Mouse (Mus musculus): ENCODE data around the gene Fbxw9. TPM values are rescaled to one million over a fixed set of nuclear protein-coding genes. Genes with fewer than 3 reads are reported as not detected.

Fbxw9 gene
- polyA plus RNA-seq (2014; fragmentation: Nextera tagmentation; extraction: Ambion mirVana), result 23.1 and 23.7 TPM in 2 replicates

- Histone ChIP-seq H3K9ac (peak within 1 kb of the TSS; percentile 68), H3K4me2 (peak within 1 kb of the TSS; percentile 96), H3K4me3 (ENCODE audit: low read depth, low read length) (peak within 1 kb of the TSS; percentile 77), H3K27ac (ENCODE audit: low read depth) (no peak within 1 kb of the TSS), H3K27me3 (ENCODE audit: insufficient read depth, low read length) (no peaks in the 10 kb centered on the region), H3K36me3 (ENCODE audit: insufficient read depth) (peaks cover 27% of the 10 kb centered on the region), H3K4me1 (ENCODE audit: insufficient read depth) (no peaks in the 10 kb centered on the region; the same call in 1 of the 2 replicates), H3K9me3 (ENCODE audit: low read depth, low read length) (no peaks in the 10 kb centered on the region)
- ATAC-seq (ENCODE audit: insufficient read depth) (peak; percentile 92), DNase-seq (peak; percentile 97)
- WGBS, result under 1% methylated on average over 52 of the region's 53 CpGs
- no peak for TF ChIP-seq CTCF (IDR thresholded peaks at IDR 0.05; ENCODE audit: low read depth)
Observed at GRCm38 (mm10) chr8:85059879-85060616, at the start of gene Fbxw9. Gene Fbxw9 (plus strand): TSS chr8:85060055.

- H3K4me2 ChIP-seq, result no peak overlapping the region
- no peak overlapping the region for H3K9ac ChIP-seq
- no peak overlapping the region for H3K27ac ChIP-seq (ENCODE audit: low read depth)
- H3K4me3 ChIP-seq (ENCODE audit: low read depth, low read length), result no peak overlapping the region
- H3K4me1 ChIP-seq (ENCODE audit: insufficient read depth), result no peaks in the 10 kb centered on the region
- H3K9me3 ChIP-seq (ENCODE audit: low read depth, low read length), result no peaks in the 10 kb centered on the region
- no peaks in the 10 kb centered on the region for H3K36me3 ChIP-seq (ENCODE audit: insufficient read depth)
- DNase-seq, result peak; percentile 24
- 14% methylated on average over 28 of the region's 28 CpGs for WGBS
- H3K27me3 ChIP-seq (ENCODE audit: insufficient read depth, low read length), result peaks cover 50% of the 10 kb centered on the region
- no peak for ATAC-seq (ENCODE audit: insufficient read depth)
- no peak for TF ChIP-seq CTCF (IDR thresholded peaks at IDR 0.05; ENCODE audit: low read depth)
Observed at GRCm38 (mm10) chr8:85011242-85011641, 48.6 kb upstream of the Fbxw9 start.

GRCm38 (mm10) chr8:85013230-85013840 is 46.5 kb upstream of the Fbxw9 start:
- Histone ChIP-seq H3K4me2 (peak overlapping the region; percentile 51), H3K27ac (ENCODE audit: low read depth) (no peak overlapping the region), H3K36me3 (ENCODE audit: insufficient read depth) (peaks cover 11% of the 10 kb centered on the region; the same call in 1 of the 2 replicates), H3K4me1 (ENCODE audit: insufficient read depth) (no peaks in the 10 kb centered on the region), H3K9ac (no peak overlapping the region), H3K9me3 (ENCODE audit: low read depth, low read length) (no peaks in the 10 kb centered on the region), H3K4me3 (ENCODE audit: low read depth, low read length) (peak overlapping the region; percentile 24), H3K27me3 (ENCODE audit: insufficient read depth, low read length) (peaks cover 42% of the 10 kb centered on the region)
- peak; percentile 79 for TF ChIP-seq CTCF (IDR thresholded peaks at IDR 0.05; ENCODE audit: low read depth)
- WGBS, result 6% methylated on average over 26 of the region's 26 CpGs
- DNase-seq, result peak; percentile 87
- peak; percentile 50; the same call in 1 of the 2 replicates for ATAC-seq (ENCODE audit: insufficient read depth)

- no peak for DNase-seq
- H3K4me2 ChIP-seq, result peak within 1 kb of the TSS; percentile 51
- no peaks in the 10 kb centered on the region for H3K4me1 ChIP-seq (ENCODE audit: insufficient read depth)
- no peaks in the 10 kb centered on the region for H3K9me3 ChIP-seq (ENCODE audit: low read depth, low read length)
- H3K27ac ChIP-seq (ENCODE audit: low read depth), result no peak within 1 kb of the TSS
- H3K9ac ChIP-seq, result no peak within 1 kb of the TSS
- TF ChIP-seq CTCF (IDR thresholded peaks at IDR 0.05; ENCODE audit: low read depth), result no peak
- WGBS, result 44% methylated on average over 2 of the region's 2 CpGs
- peaks cover 37% of the 10 kb centered on the region for H3K27me3 ChIP-seq (ENCODE audit: insufficient read depth, low read length)
- peaks cover 22% of the 10 kb centered on the region for H3K36me3 ChIP-seq (ENCODE audit: insufficient read depth)
- H3K4me3 ChIP-seq (ENCODE audit: low read depth, low read length), result peak within 1 kb of the TSS; percentile 24
- ATAC-seq (ENCODE audit: insufficient read depth), result no peak
Observed at GRCm38 (mm10) chr8:85014431-85014830, 45.4 kb upstream of the Fbxw9 start, which contains the start of gene Best2. Gene Best2 (minus strand): TSS chr8:85014531.

GRCm38 (mm10) chr8:85016724-85017123 is 43.1 kb upstream of the Fbxw9 start:
- WGBS, result 54% methylated on average over 10 of the region's 10 CpGs
- H3K36me3 ChIP-seq (ENCODE audit: insufficient read depth), result peaks cover 44% of the 10 kb centered on the region
- DNase-seq (no peak), ATAC-seq (ENCODE audit: insufficient read depth) (no peak)
- H3K9me3 ChIP-seq (ENCODE audit: low read depth, low read length), result no peaks in the 10 kb centered on the region
- H3K27ac ChIP-seq (ENCODE audit: low read depth), result no peak overlapping the region
- no peak for TF ChIP-seq CTCF (IDR thresholded peaks at IDR 0.05; ENCODE audit: low read depth)
- no peaks in the 10 kb centered on the region for H3K4me1 ChIP-seq (ENCODE audit: insufficient read depth)
- peaks cover 20% of the 10 kb centered on the region for H3K27me3 ChIP-seq (ENCODE audit: insufficient read depth, low read length)
- no peak overlapping the region for H3K4me3 ChIP-seq (ENCODE audit: low read depth, low read length)
- H3K4me2 ChIP-seq, result no peak overlapping the region
- H3K9ac ChIP-seq, result no peak overlapping the region

- ATAC-seq (ENCODE audit: insufficient read depth) (no peak), DNase-seq (no peak)
- Histone ChIP-seq H3K27me3 (ENCODE audit: insufficient read depth, low read length) (peaks cover 19% of the 10 kb centered on the region), H3K4me2 (no peak overlapping the region), H3K36me3 (ENCODE audit: insufficient read depth) (peaks cover 49% of the 10 kb centered on the region), H3K9me3 (ENCODE audit: low read depth, low read length) (no peaks in the 10 kb centered on the region), H3K27ac (ENCODE audit: low read depth) (no peak overlapping the region), H3K4me3 (ENCODE audit: low read depth, low read length) (no peak overlapping the region), H3K4me1 (ENCODE audit: insufficient read depth) (no peaks in the 10 kb centered on the region), H3K9ac (no peak overlapping the region)
- TF ChIP-seq CTCF (IDR thresholded peaks at IDR 0.05; ENCODE audit: low read depth), result no peak
- WGBS, result 45% methylated on average over 5 of the region's 5 CpGs
Observed at GRCm38 (mm10) chr8:85017209-85017608, 42.6 kb upstream of the Fbxw9 start.

- H3K27ac ChIP-seq (ENCODE audit: low read depth), result no peak overlapping the region
- H3K36me3 ChIP-seq (ENCODE audit: insufficient read depth), result peaks cover 68% of the 10 kb centered on the region
- no peak overlapping the region for H3K9ac ChIP-seq
- DNase-seq, result no peak
- H3K4me1 ChIP-seq (ENCODE audit: insufficient read depth), result peaks cover 9% of the 10 kb centered on the region
- H3K4me2 ChIP-seq, result no peak overlapping the region
- no peak overlapping the region for H3K4me3 ChIP-seq (ENCODE audit: low read depth, low read length)
- no peaks in the 10 kb centered on the region for H3K27me3 ChIP-seq (ENCODE audit: insufficient read depth, low read length)
- no peaks in the 10 kb centered on the region for H3K9me3 ChIP-seq (ENCODE audit: low read depth, low read length)
- 90% methylated on average over 3 of the region's 3 CpGs for WGBS
- no peak for TF ChIP-seq CTCF (IDR thresholded peaks at IDR 0.05; ENCODE audit: low read depth)
- no peak for ATAC-seq (ENCODE audit: insufficient read depth)
Observed at GRCm38 (mm10) chr8:85021514-85022055, 38.3 kb upstream of the Fbxw9 start.

Measured in lung, embryonic 14.5 days (tissue).